Mouse (Mus musculus): ENCODE measurements around the gene Foxo3.

GRCm38 (mm10) chr10:42308687-42308987 is 32.1 kb upstream of the Foxo3 start:
- TF ChIP-seq POLR2A (IDR thresholded peaks at IDR 0.05; ENCODE audit: borderline replicate concordance, extremely low read depth, insufficient read depth, insufficient read length, poor library complexity, severe bottlenecking) (no peak), CTCF (IDR thresholded peaks at IDR 0.05; ENCODE audit: borderline replicate concordance, extremely low read depth, insufficient read depth, insufficient read length) (no peak)

Data from brain, embryonic 14.5 days (tissue).